Mouse (Mus musculus): ENCODE results near the gene Cd24a.

DNA sequence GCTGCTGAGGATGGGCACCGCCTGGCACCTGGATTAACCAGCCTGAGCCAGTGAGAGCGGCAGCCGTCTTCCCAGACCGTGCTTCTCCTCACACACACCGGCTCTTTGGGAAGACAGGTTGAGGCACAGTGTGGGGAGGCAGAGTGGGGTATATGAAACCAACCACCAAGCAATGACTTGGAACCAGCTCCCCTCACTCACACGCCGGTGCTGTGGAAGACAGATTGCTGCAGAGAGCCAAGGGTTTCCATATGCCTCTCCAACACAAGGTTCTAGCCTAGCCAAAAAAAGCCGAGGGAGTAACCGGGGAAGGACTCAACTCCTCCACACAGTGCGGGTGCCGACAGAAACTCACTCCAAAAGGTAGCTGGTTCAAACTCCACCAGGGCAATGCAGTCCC is 18.8 kb upstream of the Cd24a start:
- TF ChIP-seq GATA1 (IDR thresholded peaks at IDR 0.05; ENCODE audit: low read length): no peak
- TF ChIP-seq TAL1 (IDR thresholded peaks at IDR 0.05; ENCODE audit: low read length): no peak
